Mouse (Mus musculus): ENCODE data around the gene Hoxd4. TPM values are rescaled to one million over a fixed set of nuclear protein-coding genes. Genes with fewer than 3 reads are reported as not detected.

The Hoxd4 gene
- not detected in 2 replicates for polyA plus RNA-seq (2015; fragmentation: Nextera tagmentation; extraction: Ambion mirVana)

GRCm38 (mm10) chr2:74711721-74712621 lies at the start of gene Hoxd4, which contains the start of gene Hoxd3:
TSS of gene Hoxd4 (plus strand) at chr2:74711929.
TSS of gene Hoxd3 (plus strand) at chr2:74711927.
- no peak within 1 kb of the TSS for H3K27ac ChIP-seq (ENCODE audit: low read length)
- H3K9me3 ChIP-seq (replicated peaks; ENCODE audit: control insufficient read depth, low read length, poor library complexity, severe bottlenecking) = no peaks in the 10 kb centered on the region
- no peak within 1 kb of the TSS for H3K9ac ChIP-seq (ENCODE audit: low read depth, low read length)
- peaks cover 75% of the 10 kb centered on the region for H3K27me3 ChIP-seq (ENCODE audit: control insufficient read depth, insufficient read depth, low read depth, low read length)
- peak within 1 kb of the TSS; percentile 14; the same call in 1 of the 2 replicates for H3K4me3 ChIP-seq (ENCODE audit: low read depth, low read length)
- under 1% methylated on average over 65 of the region's 65 CpGs for WGBS
- peak within 1 kb of the TSS; percentile 19; the same call in 1 of the 2 replicates for H3K4me2 ChIP-seq (ENCODE audit: low read length)
- no peak for ATAC-seq
- H3K36me3 ChIP-seq (ENCODE audit: control insufficient read depth, insufficient read depth, low read length) = no peaks in the 10 kb centered on the region
- H3K4me1 ChIP-seq (ENCODE audit: control insufficient read depth, insufficient read depth, low read length) = peaks cover 6% of the 10 kb centered on the region; the same call in 1 of the 2 replicates

- H3K27ac ChIP-seq (ENCODE audit: low read length) = no peak overlapping the region
- H3K9ac ChIP-seq (ENCODE audit: low read depth, low read length) = no peak overlapping the region
- H3K4me1 ChIP-seq (ENCODE audit: control insufficient read depth, insufficient read depth, low read length) = peaks cover 5% of the 10 kb centered on the region; the same call in 1 of the 2 replicates
- no peaks in the 10 kb centered on the region for H3K36me3 ChIP-seq (ENCODE audit: control insufficient read depth, insufficient read depth, low read length)
- no peak overlapping the region for H3K4me2 ChIP-seq (ENCODE audit: low read length)
- 6% methylated on average over 18 of the region's 18 CpGs for WGBS
- peaks cover 70% of the 10 kb centered on the region for H3K27me3 ChIP-seq (ENCODE audit: control insufficient read depth, insufficient read depth, low read depth, low read length)
- no peak overlapping the region for H3K4me3 ChIP-seq (ENCODE audit: low read depth, low read length)
- no peaks in the 10 kb centered on the region for H3K9me3 ChIP-seq (replicated peaks; ENCODE audit: control insufficient read depth, low read length, poor library complexity, severe bottlenecking)
- ATAC-seq = 0 out of 2 replicates have a peak, but pooled peaks have one; percentile 56
Observed at GRCm38 (mm10) chr2:74663291-74663925, 48.3 kb upstream of the Hoxd4 start.

- Histone ChIP-seq H3K27me3 (ENCODE audit: control insufficient read depth, insufficient read depth, low read depth, low read length) (peaks cover 86% of the 10 kb centered on the region), H3K4me1 (ENCODE audit: control insufficient read depth, insufficient read depth, low read length) (peaks cover 6% of the 10 kb centered on the region; the same call in 1 of the 2 replicates), H3K27ac (ENCODE audit: low read length) (no peak overlapping the region), H3K9me3 (replicated peaks; ENCODE audit: control insufficient read depth, low read length, poor library complexity, severe bottlenecking) (no peaks in the 10 kb centered on the region), H3K4me2 (ENCODE audit: low read length) (no peak overlapping the region), H3K9ac (ENCODE audit: low read depth, low read length) (no peak overlapping the region), H3K4me3 (ENCODE audit: low read depth, low read length) (no peak overlapping the region), H3K36me3 (ENCODE audit: control insufficient read depth, insufficient read depth, low read length) (no peaks in the 10 kb centered on the region)
- ATAC-seq = no peak
- WGBS = 3% methylated on average over 7 of the region's 7 CpGs
Observed at GRCm38 (mm10) chr2:74666411-74666810, 45.3 kb upstream of the Hoxd4 start.

GRCm38 (mm10) chr2:74667191-74667841 lies 44.4 kb upstream of the Hoxd4 start:
- ATAC-seq = no peak
- Histone ChIP-seq H3K36me3 (ENCODE audit: control insufficient read depth, insufficient read depth, low read length) (no peaks in the 10 kb centered on the region), H3K4me1 (ENCODE audit: control insufficient read depth, insufficient read depth, low read length) (peaks cover 4% of the 10 kb centered on the region; the same call in 1 of the 2 replicates), H3K27me3 (ENCODE audit: control insufficient read depth, insufficient read depth, low read depth, low read length) (peaks cover 85% of the 10 kb centered on the region), H3K9me3 (replicated peaks; ENCODE audit: control insufficient read depth, low read length, poor library complexity, severe bottlenecking) (no peaks in the 10 kb centered on the region), H3K4me2 (ENCODE audit: low read length) (no peak overlapping the region), H3K9ac (ENCODE audit: low read depth, low read length) (no peak overlapping the region), H3K4me3 (ENCODE audit: low read depth, low read length) (no peak overlapping the region), H3K27ac (ENCODE audit: low read length) (no peak overlapping the region)
- 2% methylated on average over 36 of the region's 36 CpGs for WGBS

- Histone ChIP-seq H3K36me3 (ENCODE audit: control insufficient read depth, insufficient read depth, low read length) (no peaks in the 10 kb centered on the region), H3K9ac (ENCODE audit: low read depth, low read length) (no peak within 1 kb of the TSS), H3K4me2 (ENCODE audit: low read length) (peak within 1 kb of the TSS; percentile 45), H3K27me3 (ENCODE audit: control insufficient read depth, insufficient read depth, low read depth, low read length) (peaks cover 85% of the 10 kb centered on the region), H3K9me3 (replicated peaks; ENCODE audit: control insufficient read depth, low read length, poor library complexity, severe bottlenecking) (no peaks in the 10 kb centered on the region), H3K4me3 (ENCODE audit: low read depth, low read length) (peak within 1 kb of the TSS; percentile 8), H3K27ac (ENCODE audit: low read length) (no peak within 1 kb of the TSS), H3K4me1 (ENCODE audit: control insufficient read depth, insufficient read depth, low read length) (peaks cover 6% of the 10 kb centered on the region)
- under 1% methylated on average over 22 of the region's 51 CpGs for WGBS
- no peak for ATAC-seq
Observed at GRCm38 (mm10) chr2:74667842-74668357, 43.8 kb upstream of the Hoxd4 start, which contains the start of gene Hoxd13. TSS of gene Hoxd13 (plus strand) at chr2:74668310.

- Histone ChIP-seq H3K9me3 (replicated peaks; ENCODE audit: control insufficient read depth, low read length, poor library complexity, severe bottlenecking) (no peaks in the 10 kb centered on the region), H3K4me3 (ENCODE audit: low read depth, low read length) (peak overlapping the region; percentile 8; the same call in 1 of the 2 replicates), H3K27ac (ENCODE audit: low read length) (no peak overlapping the region), H3K4me2 (ENCODE audit: low read length) (peak overlapping the region; percentile 45), H3K36me3 (ENCODE audit: control insufficient read depth, insufficient read depth, low read length) (no peaks in the 10 kb centered on the region), H3K27me3 (ENCODE audit: control insufficient read depth, insufficient read depth, low read depth, low read length) (peaks cover 86% of the 10 kb centered on the region), H3K4me1 (ENCODE audit: control insufficient read depth, insufficient read depth, low read length) (peaks cover 7% of the 10 kb centered on the region), H3K9ac (ENCODE audit: low read depth, low read length) (no peak overlapping the region)
- ATAC-seq = no peak
- under 1% methylated on average over 54 of the region's 74 CpGs for WGBS
Observed at GRCm38 (mm10) chr2:74668370-74669229, 43.1 kb upstream of the Hoxd4 start.

- H3K9me3 ChIP-seq (replicated peaks; ENCODE audit: control insufficient read depth, low read length, poor library complexity, severe bottlenecking) = no peaks in the 10 kb centered on the region
- H3K27me3 ChIP-seq (ENCODE audit: control insufficient read depth, insufficient read depth, low read depth, low read length) = peaks cover 86% of the 10 kb centered on the region
- H3K27ac ChIP-seq (ENCODE audit: low read length) = no peak overlapping the region
- H3K4me1 ChIP-seq (ENCODE audit: control insufficient read depth, insufficient read depth, low read length) = peaks cover 7% of the 10 kb centered on the region
- H3K4me2 ChIP-seq (ENCODE audit: low read length) = no peak overlapping the region
- no peak overlapping the region for H3K9ac ChIP-seq (ENCODE audit: low read depth, low read length)
- H3K4me3 ChIP-seq (ENCODE audit: low read depth, low read length) = no peak overlapping the region
- WGBS = 0% methylated on average over 3 of the region's 3 CpGs
- H3K36me3 ChIP-seq (ENCODE audit: control insufficient read depth, insufficient read depth, low read length) = no peaks in the 10 kb centered on the region
- no peak for ATAC-seq
Observed at GRCm38 (mm10) chr2:74669230-74669578, 42.5 kb upstream of the Hoxd4 start.

GRCm38 (mm10) chr2:74669650-74670235 lies 42.0 kb upstream of the Hoxd4 start:
- no peak overlapping the region for H3K4me3 ChIP-seq (ENCODE audit: low read depth, low read length)
- WGBS = 3% methylated on average over 14 of the region's 14 CpGs
- H3K27me3 ChIP-seq (ENCODE audit: control insufficient read depth, insufficient read depth, low read depth, low read length) = peaks cover 86% of the 10 kb centered on the region
- no peak overlapping the region for H3K9ac ChIP-seq (ENCODE audit: low read depth, low read length)
- peaks cover 7% of the 10 kb centered on the region for H3K4me1 ChIP-seq (ENCODE audit: control insufficient read depth, insufficient read depth, low read length)
- H3K4me2 ChIP-seq (ENCODE audit: low read length) = no peak overlapping the region
- no peak for ATAC-seq
- no peaks in the 10 kb centered on the region for H3K36me3 ChIP-seq (ENCODE audit: control insufficient read depth, insufficient read depth, low read length)
- no peak overlapping the region for H3K27ac ChIP-seq (ENCODE audit: low read length)
- H3K9me3 ChIP-seq (replicated peaks; ENCODE audit: control insufficient read depth, low read length, poor library complexity, severe bottlenecking) = no peaks in the 10 kb centered on the region

All from midbrain, embryonic 16.5 days (tissue).